Mouse (Mus musculus): ENCODE data around the gene Eif2d. TPM values are rescaled to one million over a fixed set of nuclear protein-coding genes. Genes with fewer than 3 reads are reported as not detected.
A peak's percentile ranks its signal among the peaks of the same experiment; 100 is the strongest.

Gene Eif2d
- polyA plus RNA-seq, 1 experiment from 2014 or later = 53.5 TPM

DNA sequence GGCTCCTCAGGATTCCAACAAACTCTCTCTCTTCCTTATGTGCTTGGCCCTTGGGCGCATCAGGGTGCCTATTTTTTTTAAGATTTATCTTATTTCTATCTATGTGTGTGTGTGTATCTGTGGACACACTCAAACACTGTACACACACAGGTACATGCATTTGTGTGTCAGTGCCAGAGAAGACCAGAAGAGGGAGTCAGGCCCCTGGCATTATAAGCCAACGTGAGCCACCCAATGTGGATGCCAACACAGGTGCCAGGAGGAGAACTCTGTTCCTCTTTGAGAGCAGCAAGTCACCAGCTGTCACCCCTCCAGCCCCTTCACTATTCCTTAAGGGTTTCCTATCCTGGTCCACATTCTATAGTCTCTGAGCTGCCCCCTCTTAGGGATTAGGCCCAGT is 34.0 kb upstream of the Eif2d start:
- no peak for ATAC-seq (ENCODE audit: low read depth)

DNA sequence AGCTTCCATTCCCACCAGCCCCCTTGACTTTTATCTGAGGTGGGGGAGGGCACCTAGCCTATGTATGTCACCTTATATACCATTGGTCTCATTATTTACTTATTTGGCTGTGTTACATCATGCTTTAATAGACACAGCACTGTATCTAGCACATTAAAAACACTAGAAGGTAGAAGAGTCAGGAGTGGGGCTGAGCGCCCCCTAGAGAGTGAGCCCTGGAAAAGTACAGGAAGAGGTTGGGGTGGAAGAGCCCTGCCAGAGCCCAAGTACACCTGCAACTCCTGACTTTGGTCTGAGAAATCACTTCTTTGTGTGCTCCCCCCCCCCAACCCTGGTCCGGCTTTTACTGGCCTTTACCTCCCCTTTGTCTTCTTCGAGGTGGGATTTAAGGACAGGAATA is 31.0 kb upstream of the Eif2d start:
- DNase-seq (ENCODE audit: low spot score) = no peak
- no peak overlapping the region for H3K9ac ChIP-seq (ENCODE audit: low read depth, low read length)
- no peak overlapping the region for H3K4me2 ChIP-seq (ENCODE audit: low read depth, low read length)
- no peaks in the 10 kb centered on the region for H3K27me3 ChIP-seq (replicated peaks; ENCODE audit: control insufficient read depth, insufficient read depth, low read length)
- no peak for ATAC-seq (ENCODE audit: low read depth)
- no peak overlapping the region for H3K4me3 ChIP-seq (ENCODE audit: low read depth, low read length)
- no peaks in the 10 kb centered on the region for H3K36me3 ChIP-seq (ENCODE audit: control insufficient read depth, insufficient read depth, low read length)
- H3K4me1 ChIP-seq (ENCODE audit: control insufficient read depth, insufficient read depth, low read length) = no peaks in the 10 kb centered on the region; the same call in 1 of the 2 replicates
- no peak overlapping the region for H3K27ac ChIP-seq (replicated peaks; ENCODE audit: low read depth, low read length)
- WGBS = 44% methylated on average over 3 of the region's 3 CpGs
- H3K9me3 ChIP-seq (ENCODE audit: control insufficient read depth, low read length) = no peaks in the 10 kb centered on the region

More for the DNA sequence above, 34.0 kb upstream of the Eif2d start:
- Histone ChIP-seq H3K36me3 (ENCODE audit: control insufficient read depth, insufficient read depth, low read length) (no peaks in the 10 kb centered on the region), H3K27ac (replicated peaks; ENCODE audit: low read depth, low read length) (no peak overlapping the region), H3K4me2 (ENCODE audit: low read depth, low read length) (no peak overlapping the region), H3K9me3 (ENCODE audit: control insufficient read depth, low read length) (no peaks in the 10 kb centered on the region), H3K4me1 (ENCODE audit: control insufficient read depth, insufficient read depth, low read length) (peaks cover 3% of the 10 kb centered on the region; the same call in 1 of the 2 replicates), H3K27me3 (replicated peaks; ENCODE audit: control insufficient read depth, insufficient read depth, low read length) (no peaks in the 10 kb centered on the region), H3K9ac (ENCODE audit: low read depth, low read length) (no peak overlapping the region), H3K4me3 (ENCODE audit: low read depth, low read length) (no peak overlapping the region)
- 69% methylated on average over 2 of the region's 2 CpGs for WGBS
- no peak for DNase-seq (ENCODE audit: low spot score)

DNA sequence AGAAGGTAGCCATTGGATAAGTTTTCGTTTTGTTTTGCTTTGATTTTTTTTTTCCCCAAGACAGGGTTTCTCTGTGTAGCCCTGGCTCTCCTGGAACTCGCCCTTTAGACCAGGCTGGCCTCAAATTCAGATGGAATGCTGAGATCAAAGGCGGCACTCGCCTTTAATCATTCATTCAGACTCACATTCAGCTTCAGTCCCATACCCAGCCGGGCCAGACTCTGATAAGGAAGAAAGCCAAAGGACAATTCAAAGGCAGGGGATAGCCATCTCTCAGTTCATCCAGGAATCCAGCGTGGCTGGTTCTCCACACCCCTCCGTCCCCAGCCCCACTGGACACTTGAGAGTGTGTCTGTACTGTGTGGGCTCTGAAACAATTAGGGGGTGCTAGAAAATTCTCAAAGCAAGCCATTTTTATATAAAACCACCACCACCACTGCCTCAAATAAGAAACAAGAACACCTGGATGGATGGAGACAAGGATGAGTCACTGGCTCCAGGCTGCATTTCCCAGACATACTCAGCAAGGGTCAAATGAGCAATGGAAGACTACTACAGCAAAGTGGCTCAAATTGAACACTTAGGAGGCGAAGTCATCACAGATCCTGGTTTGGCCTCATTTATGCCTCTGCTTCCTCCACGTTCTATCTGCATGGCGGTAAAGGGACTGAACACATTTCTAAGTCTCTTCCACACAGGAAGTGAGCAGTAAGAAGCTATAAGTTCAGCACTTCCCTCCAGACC is 29.3 kb upstream of the Eif2d start:
- no peak overlapping the region for H3K4me3 ChIP-seq (ENCODE audit: low read depth, low read length)
- H3K27ac ChIP-seq (replicated peaks; ENCODE audit: low read depth, low read length) = no peak overlapping the region
- H3K9ac ChIP-seq (ENCODE audit: low read depth, low read length) = no peak overlapping the region
- ATAC-seq (ENCODE audit: low read depth) = no peak
- no peak overlapping the region for H3K4me2 ChIP-seq (ENCODE audit: low read depth, low read length)
- peaks cover 4% of the 10 kb centered on the region; the same call in 1 of the 2 replicates for H3K36me3 ChIP-seq (ENCODE audit: control insufficient read depth, insufficient read depth, low read length)
- no peaks in the 10 kb centered on the region for H3K4me1 ChIP-seq (ENCODE audit: control insufficient read depth, insufficient read depth, low read length)
- DNase-seq (ENCODE audit: low spot score) = no peak
- 61% methylated on average over 10 of the region's 10 CpGs for WGBS
- no peaks in the 10 kb centered on the region for H3K27me3 ChIP-seq (replicated peaks; ENCODE audit: control insufficient read depth, insufficient read depth, low read length)
- H3K9me3 ChIP-seq (ENCODE audit: control insufficient read depth, low read length) = no peaks in the 10 kb centered on the region

DNA sequence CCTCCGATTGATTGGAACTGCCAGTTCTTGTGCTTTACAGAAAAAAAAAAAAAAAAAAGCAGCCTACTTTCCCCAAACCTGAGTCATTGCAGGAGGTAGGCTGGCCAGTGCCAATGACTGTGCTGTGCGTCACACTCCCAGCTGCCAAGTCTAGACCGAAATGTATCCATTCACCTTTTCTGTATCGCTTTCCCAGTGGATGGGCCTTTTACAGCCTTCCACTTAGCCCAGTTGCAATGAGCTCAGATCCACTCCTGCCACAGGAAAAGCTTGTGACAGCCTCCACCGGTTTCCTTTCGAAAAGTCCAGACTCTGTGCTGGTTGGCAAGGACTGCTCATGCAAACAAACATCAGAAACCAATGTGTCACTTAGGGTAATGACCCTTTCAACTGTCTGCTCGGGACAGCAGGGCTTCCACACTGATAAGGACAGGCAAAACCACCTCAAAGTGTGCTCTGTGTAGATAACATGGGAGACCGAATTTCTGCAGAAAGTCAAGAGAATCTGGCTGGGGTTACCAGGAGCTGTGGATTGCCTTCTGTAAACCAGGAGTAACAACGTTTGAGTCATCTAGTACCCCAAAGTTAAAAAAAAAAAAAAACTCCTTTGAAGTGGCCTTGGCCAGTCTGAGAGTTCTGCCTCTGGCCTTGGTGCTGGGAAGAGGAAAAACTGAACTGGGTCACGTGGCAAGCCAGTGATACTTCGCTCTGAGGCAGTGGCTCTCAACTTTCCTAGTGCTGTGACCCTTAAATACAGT is 26.8 kb upstream of the Eif2d start:
- Histone ChIP-seq H3K27me3 (replicated peaks; ENCODE audit: control insufficient read depth, insufficient read depth, low read length) (no peaks in the 10 kb centered on the region), H3K4me1 (ENCODE audit: control insufficient read depth, insufficient read depth, low read length) (no peaks in the 10 kb centered on the region), H3K36me3 (ENCODE audit: control insufficient read depth, insufficient read depth, low read length) (peaks cover 19% of the 10 kb centered on the region; the same call in 1 of the 2 replicates), H3K27ac (replicated peaks; ENCODE audit: low read depth, low read length) (no peak overlapping the region), H3K4me3 (ENCODE audit: low read depth, low read length) (no peak overlapping the region), H3K9ac (ENCODE audit: low read depth, low read length) (no peak overlapping the region), H3K4me2 (ENCODE audit: low read depth, low read length) (no peak overlapping the region), H3K9me3 (ENCODE audit: control insufficient read depth, low read length) (no peaks in the 10 kb centered on the region)
- ATAC-seq (ENCODE audit: low read depth) (no peak), DNase-seq (ENCODE audit: low spot score) (no peak)
- WGBS = 70% methylated on average over 11 of the region's 11 CpGs

DNA sequence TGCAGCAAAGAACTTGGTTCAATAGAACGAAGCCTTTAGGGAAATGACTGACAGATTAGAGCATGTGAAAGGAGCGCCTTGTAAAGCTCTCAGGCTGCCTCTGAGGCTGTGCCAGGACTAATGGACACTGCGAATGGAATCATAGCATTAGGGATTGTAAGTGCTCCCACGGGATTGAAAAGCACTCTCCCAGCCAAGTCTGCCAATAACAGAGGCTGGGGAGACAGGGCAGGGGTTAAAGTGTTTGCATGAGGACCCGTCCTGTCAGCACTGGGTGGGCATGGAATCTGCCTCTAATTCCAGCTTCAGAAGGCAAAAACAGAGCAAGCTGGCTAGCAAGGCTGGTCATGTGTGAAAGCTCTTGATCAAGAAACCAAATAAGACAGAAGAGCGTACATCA is 18.8 kb upstream of the Eif2d start:
- Histone ChIP-seq H3K9me3 (ENCODE audit: control insufficient read depth, low read length) (no peaks in the 10 kb centered on the region), H3K27ac (replicated peaks; ENCODE audit: low read depth, low read length) (no peak overlapping the region), H3K36me3 (ENCODE audit: control insufficient read depth, insufficient read depth, low read length) (peaks cover 10% of the 10 kb centered on the region; the same call in 1 of the 2 replicates), H3K27me3 (replicated peaks; ENCODE audit: control insufficient read depth, insufficient read depth, low read length) (no peaks in the 10 kb centered on the region), H3K9ac (ENCODE audit: low read depth, low read length) (no peak overlapping the region), H3K4me1 (ENCODE audit: control insufficient read depth, insufficient read depth, low read length) (no peaks in the 10 kb centered on the region; the same call in 1 of the 2 replicates), H3K4me3 (ENCODE audit: low read depth, low read length) (no peak overlapping the region), H3K4me2 (ENCODE audit: low read depth, low read length) (no peak overlapping the region)
- ATAC-seq (ENCODE audit: low read depth) = no peak
- no peak for DNase-seq (ENCODE audit: low spot score)
- 65% methylated on average over 6 of the region's 6 CpGs for WGBS

DNA sequence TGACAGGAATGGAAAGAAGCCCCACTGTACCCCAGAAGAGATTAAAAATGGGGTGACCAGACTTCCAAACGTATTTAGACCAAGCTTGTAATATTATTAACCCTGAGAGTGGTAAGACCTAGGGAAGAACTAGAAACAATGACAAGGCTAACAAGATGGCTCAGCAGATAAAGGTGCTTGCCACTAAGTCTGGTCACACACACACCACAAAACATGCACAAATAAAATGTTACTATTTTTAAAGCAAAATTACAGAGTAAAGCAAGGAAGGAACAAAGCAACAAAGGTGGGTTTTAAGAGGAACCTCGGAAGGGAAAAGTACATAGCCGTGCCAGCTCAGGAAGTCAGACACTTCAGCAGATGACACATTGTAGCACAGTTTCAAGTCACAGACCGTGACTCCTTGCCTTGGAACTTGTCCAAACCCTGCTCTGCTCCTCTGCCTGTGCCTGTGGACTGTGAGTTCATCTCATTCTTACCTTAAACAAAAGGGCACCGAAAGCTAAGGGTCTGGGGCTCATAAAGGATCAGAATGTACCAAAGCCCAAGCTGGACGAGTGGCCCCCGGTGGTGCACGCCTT is 17.9 kb upstream of the Eif2d start:
- ATAC-seq (ENCODE audit: low read depth) = no peak
- 67% methylated on average over 8 of the region's 8 CpGs for WGBS
- H3K4me2 ChIP-seq (ENCODE audit: low read depth, low read length) = no peak overlapping the region
- no peaks in the 10 kb centered on the region for H3K27me3 ChIP-seq (replicated peaks; ENCODE audit: control insufficient read depth, insufficient read depth, low read length)
- H3K9me3 ChIP-seq (ENCODE audit: control insufficient read depth, low read length) = no peaks in the 10 kb centered on the region
- no peaks in the 10 kb centered on the region; the same call in 1 of the 2 replicates for H3K4me1 ChIP-seq (ENCODE audit: control insufficient read depth, insufficient read depth, low read length)
- H3K9ac ChIP-seq (ENCODE audit: low read depth, low read length) = no peak overlapping the region
- H3K27ac ChIP-seq (replicated peaks; ENCODE audit: low read depth, low read length) = no peak overlapping the region
- H3K4me3 ChIP-seq (ENCODE audit: low read depth, low read length) = no peak overlapping the region
- DNase-seq (ENCODE audit: low spot score) = no peak
- H3K36me3 ChIP-seq (ENCODE audit: control insufficient read depth, insufficient read depth, low read length) = peaks cover 2% of the 10 kb centered on the region; the same call in 1 of the 2 replicates

DNA sequence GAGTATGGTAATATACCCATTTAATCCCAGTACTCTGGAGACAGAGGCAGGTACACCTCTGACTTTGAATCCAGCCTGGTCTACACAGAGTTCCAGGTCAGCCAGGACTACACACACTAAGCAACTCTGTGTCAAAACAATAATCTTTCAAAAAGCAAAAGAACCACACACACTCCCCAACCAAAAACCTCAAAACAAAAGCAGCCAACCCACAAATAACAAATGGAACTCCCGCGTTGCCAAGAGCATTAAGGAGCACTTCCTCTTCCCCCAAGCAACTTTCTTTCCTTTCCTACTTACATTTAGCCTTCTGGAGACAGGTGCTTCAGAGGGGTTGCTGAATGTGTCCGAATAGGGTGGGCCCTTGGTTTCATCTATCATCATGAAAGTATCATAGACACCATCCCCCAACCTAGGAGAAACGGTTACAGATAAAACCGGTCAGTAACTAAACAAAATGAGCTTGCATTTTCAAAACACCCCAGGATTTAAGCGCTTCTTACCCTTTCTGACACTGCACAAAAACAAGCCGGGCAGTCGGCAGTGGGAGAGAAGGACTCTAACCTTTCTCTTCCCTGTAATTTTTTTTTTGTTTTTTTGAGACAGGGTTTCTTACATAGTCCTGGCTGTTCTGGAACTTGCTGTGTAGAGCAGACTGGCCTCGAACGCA is 16.9 kb upstream of the Eif2d start:
- ATAC-seq (ENCODE audit: low read depth) (no peak), DNase-seq (ENCODE audit: low spot score) (no peak)
- no peak overlapping the region for H3K27ac ChIP-seq (replicated peaks; ENCODE audit: low read depth, low read length)
- H3K36me3 ChIP-seq (ENCODE audit: control insufficient read depth, insufficient read depth, low read length) = no peaks in the 10 kb centered on the region
- H3K4me1 ChIP-seq (ENCODE audit: control insufficient read depth, insufficient read depth, low read length) = no peaks in the 10 kb centered on the region; the same call in 1 of the 2 replicates
- H3K27me3 ChIP-seq (replicated peaks; ENCODE audit: control insufficient read depth, insufficient read depth, low read length) = no peaks in the 10 kb centered on the region
- WGBS = 75% methylated on average over 10 of the region's 10 CpGs
- H3K9ac ChIP-seq (ENCODE audit: low read depth, low read length) = no peak overlapping the region
- no peaks in the 10 kb centered on the region for H3K9me3 ChIP-seq (ENCODE audit: control insufficient read depth, low read length)
- H3K4me2 ChIP-seq (ENCODE audit: low read depth, low read length) = no peak overlapping the region
- no peak overlapping the region for H3K4me3 ChIP-seq (ENCODE audit: low read depth, low read length)

DNA sequence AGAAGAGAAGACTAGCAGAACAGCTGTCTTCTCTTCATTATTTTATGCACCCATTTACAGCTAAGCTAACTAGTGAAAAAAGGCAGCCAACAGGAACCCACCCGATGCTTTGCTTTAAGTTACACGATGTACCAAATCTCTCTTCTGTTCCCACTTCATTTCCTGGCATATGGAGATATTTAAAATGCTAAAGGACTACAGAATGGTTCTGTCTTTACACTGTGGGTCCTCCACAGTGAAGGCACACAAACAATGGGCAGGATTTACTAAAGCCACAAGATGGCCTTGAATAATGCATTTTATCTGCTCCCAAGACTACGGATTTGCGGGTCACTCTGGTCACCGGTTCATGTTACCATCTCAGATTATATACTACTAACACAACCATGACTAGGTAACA is 15.9 kb upstream of the Eif2d start:
- H3K9ac ChIP-seq (ENCODE audit: low read depth, low read length) = no peak overlapping the region
- H3K9me3 ChIP-seq (ENCODE audit: control insufficient read depth, low read length) = no peaks in the 10 kb centered on the region
- H3K27me3 ChIP-seq (replicated peaks; ENCODE audit: control insufficient read depth, insufficient read depth, low read length) = no peaks in the 10 kb centered on the region
- no peaks in the 10 kb centered on the region; the same call in 1 of the 2 replicates for H3K4me1 ChIP-seq (ENCODE audit: control insufficient read depth, insufficient read depth, low read length)
- H3K4me3 ChIP-seq (ENCODE audit: low read depth, low read length) = peak overlapping the region; percentile 77
- WGBS = 16% methylated on average over 5 of the region's 5 CpGs
- no peak overlapping the region for H3K27ac ChIP-seq (replicated peaks; ENCODE audit: low read depth, low read length)
- peak overlapping the region; percentile 84 for H3K4me2 ChIP-seq (ENCODE audit: low read depth, low read length)
- H3K36me3 ChIP-seq (ENCODE audit: control insufficient read depth, insufficient read depth, low read length) = no peaks in the 10 kb centered on the region
- ATAC-seq (ENCODE audit: low read depth) (no peak), DNase-seq (ENCODE audit: low spot score) (no peak)
